Mouse (Mus musculus): ENCODE data around the gene Col23a1. TPM values are rescaled to one million over a fixed set of nuclear protein-coding genes. Genes with fewer than 3 reads are reported as not detected.
"Not testable (repeated sequence)": the region's sequence is repeated elsewhere in the genome, so short reads cannot be mapped to it uniquely, and the experiment has no call there.

Col23a1 gene
- polyA plus RNA-seq, 1 experiment from 2014 or later = 5.8 TPM

GRCm38 (mm10) chr11:51622971-51623491, 333.3 kb downstream of the Col23a1 start:
- ATAC-seq (ENCODE audit: low FRiP score, low TSS enrichment) = no peak
- peaks cover 12% of the 10 kb centered on the region for H3K4me1 ChIP-seq (ENCODE audit: insufficient read depth, low read length)
- H3K27me3 ChIP-seq (ENCODE audit: insufficient read depth, low read length) = no peaks in the 10 kb centered on the region
- peaks cover 56% of the 10 kb centered on the region for H3K36me3 ChIP-seq (ENCODE audit: insufficient read depth, low read length)
- H3K4me3 ChIP-seq (ENCODE audit: low read length) = no peak overlapping the region
- no peak overlapping the region for H3K9ac ChIP-seq (replicated peaks; ENCODE audit: low read length)
- WGBS = 84% methylated on average over 7 of the region's 7 CpGs
- H3K9me3 ChIP-seq (ENCODE audit: low read length) = no peaks in the 10 kb centered on the region
- no peak overlapping the region for H3K27ac ChIP-seq (ENCODE audit: low read length)
- no peak overlapping the region for H3K4me2 ChIP-seq (replicated peaks; ENCODE audit: low read depth, low read length)

- H3K9me3 ChIP-seq (ENCODE audit: low read length) = no peaks in the 10 kb centered on the region
- H3K9ac ChIP-seq (replicated peaks; ENCODE audit: low read length) = no peak overlapping the region
- no peaks in the 10 kb centered on the region for H3K27me3 ChIP-seq (ENCODE audit: insufficient read depth, low read length)
- ATAC-seq (ENCODE audit: low FRiP score, low TSS enrichment) = no peak
- no peak overlapping the region for H3K27ac ChIP-seq (ENCODE audit: low read length)
- no peak overlapping the region for H3K4me2 ChIP-seq (replicated peaks; ENCODE audit: low read depth, low read length)
- H3K4me1 ChIP-seq (ENCODE audit: insufficient read depth, low read length) = peaks cover 10% of the 10 kb centered on the region
- H3K4me3 ChIP-seq (ENCODE audit: low read length) = no peak overlapping the region
- H3K36me3 ChIP-seq (ENCODE audit: insufficient read depth, low read length) = peaks cover 57% of the 10 kb centered on the region
- 78% methylated on average over 5 of the region's 5 CpGs for whole genome bisulfite sequencing
Observed at GRCm38 (mm10) chr11:51625187-51625820, 335.6 kb downstream of the Col23a1 start.

GRCm38 (mm10) chr11:51627425-51627824, 337.7 kb downstream of the Col23a1 start:
- H3K36me3 ChIP-seq (ENCODE audit: insufficient read depth, low read length) = peaks cover 51% of the 10 kb centered on the region
- peaks cover 13% of the 10 kb centered on the region for H3K4me1 ChIP-seq (ENCODE audit: insufficient read depth, low read length)
- no peak overlapping the region for H3K4me3 ChIP-seq (ENCODE audit: low read length)
- no peak overlapping the region for H3K4me2 ChIP-seq (replicated peaks; ENCODE audit: low read depth, low read length)
- ATAC-seq (ENCODE audit: low FRiP score, low TSS enrichment) = no peak
- H3K27me3 ChIP-seq (ENCODE audit: insufficient read depth, low read length) = no peaks in the 10 kb centered on the region
- H3K9me3 ChIP-seq (ENCODE audit: low read length) = no peaks in the 10 kb centered on the region
- WGBS = 93% methylated on average over 9 of the region's 9 CpGs
- H3K27ac ChIP-seq (ENCODE audit: low read length) = no peak overlapping the region
- H3K9ac ChIP-seq (replicated peaks; ENCODE audit: low read length) = no peak overlapping the region

- Histone ChIP-seq H3K36me3 (ENCODE audit: insufficient read depth, low read length) (peaks cover 46% of the 10 kb centered on the region), H3K27me3 (ENCODE audit: insufficient read depth, low read length) (no peaks in the 10 kb centered on the region), H3K9me3 (ENCODE audit: low read length) (no peaks in the 10 kb centered on the region), H3K4me3 (ENCODE audit: low read length) (no peak overlapping the region), H3K4me2 (replicated peaks; ENCODE audit: low read depth, low read length) (no peak overlapping the region), H3K9ac (replicated peaks; ENCODE audit: low read length) (no peak overlapping the region), H3K27ac (ENCODE audit: low read length) (no peak overlapping the region), H3K4me1 (ENCODE audit: insufficient read depth, low read length) (peaks cover 17% of the 10 kb centered on the region)
- WGBS = 82% methylated on average over 8 of the region's 8 CpGs
- no peak for ATAC-seq (ENCODE audit: low FRiP score, low TSS enrichment)
Observed at GRCm38 (mm10) chr11:51627907-51628306, 338.2 kb downstream of the Col23a1 start.

GRCm38 (mm10) chr11:51629651-51630314, 340.1 kb downstream of the Col23a1 start:
- Histone ChIP-seq H3K4me1 (ENCODE audit: insufficient read depth, low read length) (peaks cover 17% of the 10 kb centered on the region), H3K4me2 (replicated peaks; ENCODE audit: low read depth, low read length) (no peak overlapping the region), H3K27ac (ENCODE audit: low read length) (no peak overlapping the region), H3K27me3 (ENCODE audit: insufficient read depth, low read length) (no peaks in the 10 kb centered on the region), H3K9ac (replicated peaks; ENCODE audit: low read length) (no peak overlapping the region; the same call in 1 of the 2 replicates), H3K9me3 (ENCODE audit: low read length) (no peaks in the 10 kb centered on the region), H3K36me3 (ENCODE audit: insufficient read depth, low read length) (peaks cover 31% of the 10 kb centered on the region), H3K4me3 (ENCODE audit: low read length) (no peak overlapping the region)
- ATAC-seq (ENCODE audit: low FRiP score, low TSS enrichment) = no peak
- WGBS = 77% methylated on average over 15 of the region's 15 CpGs

GRCm38 (mm10) chr11:51632130-51632753, 342.5 kb downstream of the Col23a1 start:
- 57% methylated on average over 6 of the region's 6 CpGs for WGBS
- Histone ChIP-seq H3K9me3 (ENCODE audit: low read length) (no peaks in the 10 kb centered on the region), H3K4me3 (ENCODE audit: low read length) (no peak overlapping the region), H3K4me2 (replicated peaks; ENCODE audit: low read depth, low read length) (no peak overlapping the region), H3K36me3 (ENCODE audit: insufficient read depth, low read length) (peaks cover 12% of the 10 kb centered on the region), H3K27ac (ENCODE audit: low read length) (peak overlapping the region; percentile 43), H3K4me1 (ENCODE audit: insufficient read depth, low read length) (peaks cover 32% of the 10 kb centered on the region), H3K27me3 (ENCODE audit: insufficient read depth, low read length) (no peaks in the 10 kb centered on the region), H3K9ac (replicated peaks; ENCODE audit: low read length) (no peak overlapping the region)
- ATAC-seq (ENCODE audit: low FRiP score, low TSS enrichment) = peak; percentile 22; the same call in 1 of the 2 replicates

GRCm38 (mm10) chr11:51633200-51633599, 343.5 kb downstream of the Col23a1 start:
- H3K9me3 ChIP-seq (ENCODE audit: low read length); H3K4me2 ChIP-seq (replicated peaks; ENCODE audit: low read depth, low read length); H3K9ac ChIP-seq (replicated peaks; ENCODE audit: low read length); H3K4me3 ChIP-seq (ENCODE audit: low read length); H3K36me3 ChIP-seq (ENCODE audit: insufficient read depth, low read length); H3K27me3 ChIP-seq (ENCODE audit: insufficient read depth, low read length); ATAC-seq (ENCODE audit: low FRiP score, low TSS enrichment); H3K27ac ChIP-seq (ENCODE audit: low read length): not testable (repeated sequence)
- 94% methylated on average over 7 of the region's 7 CpGs for WGBS
- H3K4me1 ChIP-seq (ENCODE audit: insufficient read depth, low read length) = peaks cover 39% of the 10 kb centered on the region

Other genes starting within 250 kb of the Col23a1 start
- gene Olfr1375, start 241.8 kb upstream of the Col23a1 start, polyA plus RNA-seq (2015; fragmentation: Nextera tagmentation; extraction: Ambion mirVana) = not detected in 2 replicates
- 13.5 and 14.2 TPM in 2 replicates for gene Zfp354a, start 230.7 kb upstream of the Col23a1 start, polyA plus RNA-seq (2015; fragmentation: Nextera tagmentation; extraction: Ambion mirVana)
- gene Gm12569, start 69.4 kb upstream of the Col23a1 start, polyA plus RNA-seq (2015; fragmentation: Nextera tagmentation; extraction: Ambion mirVana) = not detected in 2 replicates
- 113 and 128 TPM in 2 replicates for gene Clk4, start 28.2 kb upstream of the Col23a1 start, polyA plus RNA-seq (2015; fragmentation: Nextera tagmentation; extraction: Ambion mirVana)
- 0.21 and 0.29 TPM in 2 replicates for gene BC049762, start 26.9 kb upstream of the Col23a1 start, polyA plus RNA-seq (2015; fragmentation: Nextera tagmentation; extraction: Ambion mirVana)